Mouse (Mus musculus) lung, postnatal 0 days (tissue): ENCODE measurements around the gene Plekhh2. TPM values are rescaled to one million over a fixed set of nuclear protein-coding genes. Genes with fewer than 3 reads are reported as not detected.

ENCODE experiments used
- ATAC-seq: fragments of 200-750 bp; cut with Nextera tagmentation; 2 replicates; pipeline ENCODE4 v1.8.0; 2017; ENCODE audit warnings: moderate library complexity
- DNase-seq: peaks from one replicate; pipeline ENCODE4 v3.0.0-alpha.2; 2016; ENCODE audit warnings: low spot score
- H3K27ac ChIP-seq: fragments of 300-500 bp; sonication (generic); 2 replicates; pipeline ENCODE4 v1.5.1; 2014; ENCODE audit warnings: antibody characterized with exemption, mild to moderate bottlenecking, low read length, mixed read lengths
- H3K27me3 ChIP-seq: fragments of 300-500 bp; sonication (generic); replicated peaks from 2 replicates; pipeline ENCODE4 v1.6.1; 2014; ENCODE audit warnings: low read length, mixed read lengths; ENCODE audit not compliant: insufficient read depth
- H3K36me3 ChIP-seq: fragments of 300-500 bp; sonication (generic); 2 replicates; pipeline ENCODE4 v1.6.1; 2014; ENCODE audit warnings: low read length, mixed read lengths; ENCODE audit not compliant: insufficient read depth
- H3K4me1 ChIP-seq: fragments of 300-500 bp; sonication (generic); 2 replicates; pipeline ENCODE4 v1.6.1; 2014; ENCODE audit warnings: antibody characterized with exemption, low read depth, low read length, mixed read lengths; ENCODE audit not compliant: insufficient read depth
- H3K4me2 ChIP-seq: fragments of 300-500 bp; sonication (generic); replicated peaks from 2 replicates; pipeline ENCODE4 v1.6.1; 2014; ENCODE audit warnings: low read depth, mild to moderate bottlenecking, low read length, moderate library complexity, mixed read lengths
- H3K4me3 ChIP-seq: fragments of 300-500 bp; sonication (generic); 2 replicates; pipeline ENCODE4 v1.5.1; 2014; ENCODE audit warnings: low read depth, low read length
- H3K9ac ChIP-seq: fragments of 300-500 bp; sonication (generic); replicated peaks from 2 replicates; pipeline ENCODE4 v1.6.1; 2014; ENCODE audit warnings: low read depth, mild to moderate bottlenecking
- H3K9me3 ChIP-seq: fragments of 300-500 bp; sonication (generic); 2 replicates; pipeline ENCODE4 v1.6.1; 2016; ENCODE audit warnings: low read length, mixed read lengths
- CTCF ChIP-seq: IDR thresholded peaks from 2 replicates; pipeline ENCODE4 v1.5.1; 2016; ENCODE audit warnings: antibody characterized with exemption, mild to moderate bottlenecking
- EP300 ChIP-seq: IDR thresholded peaks from 2 replicates; pipeline ENCODE4 v1.6.1; 2016; ENCODE audit warnings: antibody characterized with exemption, mild to moderate bottlenecking, control low read depth
- WGBS: fragments of 180-500 bp; shearing (Covaris S2); extraction: QIAGEN DNeasy Blood & Tissue Kit; methylation state at CpG from one replicate; pipeline ENCODE4 v1.1.7; 2014; 5-methylcytosine and 5-hydroxymethylcytosine counted together
- polyA plus RNA-seq: library from polyadenylated mRNA; unstranded; fragments of >200 nt; fragmentation: Nextera tagmentation; extraction: Ambion mirVana; gene quantifications from 2 replicates; pipeline ENCODE4 v1.2.1, GENCODE M21; 2015

Plekhh2 gene
- polyA plus RNA-seq, 1 experiment from 2014 or later, result 5.1 TPM

- 58% methylated on average over 7 of the region's 7 CpGs for WGBS
- no peak for ATAC-seq
- DNase-seq, result no peak
- Histone ChIP-seq H3K27me3 (no peaks in the 10 kb centered on the region), H3K4me3 (no peak overlapping the region), H3K4me1 (peaks cover 2% of the 10 kb centered on the region; the same call in 1 of the 2 replicates), H3K9me3 (no peaks in the 10 kb centered on the region), H3K27ac (peak overlapping the region; percentile 38), H3K9ac (no peak overlapping the region), H3K36me3 (no peaks in the 10 kb centered on the region; the same call in 1 of the 2 replicates), H3K4me2 (0 out of 2 replicates have a peak overlapping the region, but pooled peaks have one; percentile 19)
- no peak for TF ChIP-seq EP300
Measured at GRCm38 (mm10) chr17:84596501-84596900, 84.8 kb downstream of the Plekhh2 start.

- Histone ChIP-seq H3K4me1 (peaks cover 3% of the 10 kb centered on the region; the same call in 1 of the 2 replicates), H3K4me3 (no peak overlapping the region), H3K9me3 (no peaks in the 10 kb centered on the region), H3K27ac (no peak overlapping the region), H3K4me2 (no peak overlapping the region), H3K36me3 (no peaks in the 10 kb centered on the region; the same call in 1 of the 2 replicates), H3K27me3 (no peaks in the 10 kb centered on the region), H3K9ac (no peak overlapping the region)
- ATAC-seq, result no peak
- 0 out of 2 replicates have a peak, but pooled peaks have one; percentile 7 for TF ChIP-seq CTCF
- no peak for TF ChIP-seq EP300
- WGBS, result 88% methylated on average over 12 of the region's 12 CpGs
- no peak for DNase-seq
Measured at GRCm38 (mm10) chr17:84597859-84598258, 86.2 kb downstream of the Plekhh2 start.

GRCm38 (mm10) chr17:84598928-84599327 lies 87.2 kb downstream of the Plekhh2 start:
- H3K9me3 ChIP-seq, result no peaks in the 10 kb centered on the region
- ATAC-seq, result no peak
- TF ChIP-seq EP300, result no peak

GRCm38 (mm10) chr17:84600051-84600983 lies 88.6 kb downstream of the Plekhh2 start:
- Histone ChIP-seq H3K4me3 (no peak overlapping the region), H3K4me2 (no peak overlapping the region), H3K27ac (no peak overlapping the region; the same call in 1 of the 2 replicates), H3K27me3 (no peaks in the 10 kb centered on the region), H3K9me3 (no peaks in the 10 kb centered on the region), H3K36me3 (no peaks in the 10 kb centered on the region; the same call in 1 of the 2 replicates), H3K4me1 (peaks cover 9% of the 10 kb centered on the region; the same call in 1 of the 2 replicates), H3K9ac (no peak overlapping the region)
- DNase-seq (peak; percentile 37), ATAC-seq (no peak)
- 70% methylated on average over 9 of the region's 9 CpGs for whole genome bisulfite sequencing
- TF ChIP-seq EP300 (0 out of 2 replicates have a peak, but pooled peaks have one; percentile 12), CTCF (no peak)

More at GRCm38 (mm10) chr17:84598928-84599327, 87.2 kb downstream of the Plekhh2 start:
- Histone ChIP-seq H3K4me1 (peaks cover 9% of the 10 kb centered on the region; the same call in 1 of the 2 replicates), H3K4me2 (no peak overlapping the region), H3K27ac (no peak overlapping the region), H3K4me3 (no peak overlapping the region), H3K27me3 (no peaks in the 10 kb centered on the region), H3K9ac (no peak overlapping the region), H3K36me3 (no peaks in the 10 kb centered on the region; the same call in 1 of the 2 replicates)
- DNase-seq, result no peak
- 91% methylated on average over 7 of the region's 7 CpGs for WGBS

- Histone ChIP-seq H3K27ac (no peak overlapping the region), H3K4me3 (no peak overlapping the region), H3K4me2 (no peak overlapping the region), H3K27me3 (no peaks in the 10 kb centered on the region), H3K9ac (no peak overlapping the region), H3K9me3 (no peaks in the 10 kb centered on the region), H3K4me1 (peaks cover 9% of the 10 kb centered on the region; the same call in 1 of the 2 replicates), H3K36me3 (peaks cover 2% of the 10 kb centered on the region)
- DNase-seq (no peak), ATAC-seq (no peak)
- TF ChIP-seq EP300 (no peak), CTCF (no peak)
- whole genome bisulfite sequencing, result 90% methylated on average over 5 of the region's 5 CpGs
Measured at GRCm38 (mm10) chr17:84601805-84602204, 90.1 kb downstream of the Plekhh2 start.

GRCm38 (mm10) chr17:84603202-84603627 lies 91.5 kb downstream of the Plekhh2 start:
- 15% methylated on average over 9 of the region's 9 CpGs for WGBS
- Histone ChIP-seq H3K4me2 (no peak overlapping the region), H3K36me3 (peaks cover 7% of the 10 kb centered on the region), H3K9me3 (no peaks in the 10 kb centered on the region), H3K27me3 (no peaks in the 10 kb centered on the region), H3K4me3 (no peak overlapping the region), H3K9ac (no peak overlapping the region), H3K4me1 (peaks cover 9% of the 10 kb centered on the region; the same call in 1 of the 2 replicates), H3K27ac (peak overlapping the region; percentile 75)
- no peak for TF ChIP-seq CTCF
- peak; percentile 76 for TF ChIP-seq EP300
- DNase-seq (peak; percentile 87), ATAC-seq (peak; percentile 92)
